Mouse (Mus musculus) kidney, postnatal 36 days (tissue): Measurements from ENCODE around the gene Dclk2.
A peak's percentile ranks its signal among the peaks of the same experiment; 100 is the strongest.

Experiments
- DNase-seq, 2 experiments: peaks; one replicate each; pipeline ENCODE4 v3.0.0; 2021 to 2022; ENCODE audit warnings: mixed read lengths in 2 of 2

Dclk2 gene

GRCm38 (mm10) chr3:86887512-86887911 lies 33.1 kb downstream of the Dclk2 start:
- DNase-seq = no peak

GRCm38 (mm10) chr3:86885180-86885579 lies 35.5 kb downstream of the Dclk2 start:
- no peak for DNase-seq

GRCm38 (mm10) chr3:86884481-86884880 lies 36.2 kb downstream of the Dclk2 start:
- no peak for DNase-seq

GRCm38 (mm10) chr3:86883985-86884384 lies 36.7 kb downstream of the Dclk2 start:
- no peak for DNase-seq

DNA sequence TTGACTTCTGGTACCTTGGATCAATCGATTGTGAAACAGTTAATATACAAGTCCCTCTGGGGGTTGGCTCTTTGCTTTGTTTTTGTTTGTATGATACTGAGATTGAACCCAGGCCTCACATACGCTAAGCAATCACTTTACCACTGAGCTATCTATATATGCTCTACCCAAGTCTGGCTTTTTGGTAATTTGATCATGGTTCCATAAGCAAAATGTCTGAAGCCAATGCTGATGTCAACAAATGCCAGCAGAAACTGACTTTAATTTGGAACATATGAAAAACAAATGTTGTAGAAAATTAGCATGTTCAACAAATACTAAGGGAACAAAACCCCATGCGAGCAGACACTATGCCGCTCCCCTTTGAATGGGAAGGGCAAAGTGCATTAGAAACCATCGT lies 44.7 kb downstream of the Dclk2 start:
- no peak for DNase-seq

DNA sequence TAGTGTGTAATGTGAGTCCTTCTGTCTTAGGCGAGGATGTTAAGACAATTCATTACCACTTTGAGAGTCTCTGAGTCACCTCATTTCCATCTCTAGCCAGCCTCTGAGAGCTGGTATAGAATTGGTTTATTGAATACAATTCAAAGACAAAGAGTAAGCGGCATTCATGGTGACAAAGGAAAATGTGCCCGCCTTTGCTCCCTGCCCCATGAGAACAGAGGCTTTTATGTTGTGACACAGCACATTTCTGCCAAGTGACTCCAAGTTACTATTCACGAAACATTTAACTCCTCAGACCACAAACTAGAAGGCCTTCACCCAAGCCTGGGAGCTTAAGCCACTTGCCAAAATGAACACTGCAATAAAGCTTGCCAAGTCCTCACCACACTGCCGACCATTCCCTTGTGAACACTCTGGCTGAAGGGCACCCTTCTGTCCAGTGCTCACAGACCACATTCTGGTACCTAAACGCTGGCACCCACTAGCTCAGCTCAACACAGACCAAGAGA lies 47.5 kb downstream of the Dclk2 start:
- no peak for DNase-seq

DNA sequence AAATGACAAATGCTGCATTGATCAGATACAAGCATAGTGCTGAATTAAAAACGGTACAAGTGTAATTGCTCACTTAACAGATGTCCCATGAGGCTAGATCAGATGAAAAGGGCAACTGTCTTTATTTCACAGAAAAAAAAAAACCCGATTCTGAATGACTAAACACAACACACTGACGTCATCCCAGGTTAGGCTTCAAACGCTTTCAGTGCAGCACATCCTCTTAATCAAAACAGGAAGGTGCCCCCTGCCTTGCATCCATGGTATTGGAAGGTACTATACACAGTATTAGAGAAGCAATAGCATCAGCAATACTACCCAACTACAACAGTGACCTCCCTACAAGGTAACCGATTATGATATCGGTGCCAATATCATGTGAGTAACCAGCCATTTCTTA lies 49.7 kb downstream of the Dclk2 start:
- DNase-seq = no peak

DNA sequence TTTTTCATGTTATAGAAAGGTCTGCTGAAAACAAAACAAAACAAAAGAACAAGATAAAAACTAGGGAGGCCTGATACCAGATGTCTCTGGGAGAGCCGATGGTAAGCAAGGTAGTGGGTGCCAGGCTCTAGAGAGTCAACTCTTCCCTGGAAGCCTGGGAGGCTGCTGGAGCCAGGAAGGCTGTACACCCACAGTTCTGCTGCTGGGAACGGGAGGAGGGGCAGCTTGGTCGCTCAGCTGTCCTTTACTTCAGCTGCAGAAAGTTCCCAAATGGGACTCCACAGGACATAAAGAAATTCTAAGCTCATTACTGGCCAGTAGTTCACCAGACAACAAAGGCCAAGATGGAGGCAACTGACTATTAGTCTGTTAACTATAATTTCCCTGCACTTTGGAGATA lies 50.2 kb downstream of the Dclk2 start:
- DNase-seq = no peak

DNA sequence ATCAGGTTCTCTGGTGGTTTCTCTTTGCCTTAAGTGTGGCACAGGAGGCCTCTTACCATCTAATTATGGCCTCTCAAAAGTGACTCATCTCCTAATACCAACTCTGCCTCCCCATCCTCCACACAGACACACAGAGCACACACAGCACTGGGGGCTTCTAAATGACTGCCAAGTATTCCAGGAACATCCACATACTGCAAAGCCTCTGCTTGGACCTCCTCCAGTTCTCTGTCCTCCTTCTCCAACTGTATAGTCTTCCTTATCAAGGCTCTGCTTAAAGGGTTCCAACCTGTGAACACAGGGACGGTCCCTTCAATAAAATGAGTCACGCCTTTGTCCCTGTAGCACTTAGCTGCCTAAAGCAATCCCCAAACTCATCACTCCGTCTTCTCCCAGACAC lies 51.9 kb downstream of the Dclk2 start:
- no peak for DNase-seq

- no peak for DNase-seq
Measured at GRCm38 (mm10) chr3:86863327-86864008, 57.2 kb downstream of the Dclk2 start.

DNA sequence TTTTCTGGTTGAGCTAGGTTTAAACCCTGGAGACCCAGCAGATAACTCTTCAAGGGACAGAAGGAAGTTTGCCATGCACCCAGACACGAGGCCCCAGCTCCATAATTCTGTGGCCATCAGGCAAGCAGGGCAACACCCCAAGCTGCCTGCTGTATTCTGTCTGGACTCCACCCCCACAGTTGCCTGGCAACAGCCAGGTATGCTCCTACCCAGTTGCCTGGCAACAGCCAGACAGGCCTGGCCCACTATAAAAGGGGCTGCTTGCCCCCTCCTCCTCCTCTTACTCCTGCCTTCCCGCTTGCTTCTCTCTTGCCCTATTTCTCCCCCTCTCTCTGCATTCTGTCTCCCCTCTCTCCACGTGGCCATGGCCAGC lies 57.7 kb downstream of the Dclk2 start:
- peak in 1 of 2 experiments; percentile 16 for DNase-seq

- no peak for DNase-seq
Measured at GRCm38 (mm10) chr3:86862245-86862938, 58.3 kb downstream of the Dclk2 start.

GRCm38 (mm10) chr3:86859791-86860190 lies 60.9 kb downstream of the Dclk2 start:
- no peak for DNase-seq

- DNase-seq = no peak
Measured at GRCm38 (mm10) chr3:86858699-86859098, 62.0 kb downstream of the Dclk2 start.

DNA sequence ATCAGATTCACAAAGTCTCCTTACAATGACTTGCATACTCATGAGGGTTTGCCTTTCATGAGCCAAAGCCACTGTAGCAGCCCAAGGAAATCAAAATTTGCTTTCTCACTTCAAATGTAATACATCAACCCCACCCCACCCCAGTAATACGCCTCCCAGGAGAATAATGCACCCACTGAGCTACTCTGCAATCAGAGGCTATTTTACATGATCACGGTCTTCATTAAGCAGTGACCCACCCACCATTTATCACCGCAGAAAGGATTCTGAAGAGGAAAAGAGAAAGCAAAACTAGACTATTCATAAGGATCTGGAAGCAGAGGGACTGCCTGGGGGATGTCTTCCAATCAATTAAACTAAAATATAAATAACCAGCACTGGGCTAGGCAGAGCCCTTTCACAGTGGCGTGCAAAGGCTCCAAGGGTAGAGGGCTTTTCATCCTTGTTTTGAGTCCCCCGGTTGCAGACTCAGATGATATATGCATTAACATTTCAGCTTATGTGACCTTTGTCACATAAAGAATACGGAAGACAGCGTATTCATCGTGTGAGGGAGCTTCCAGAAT lies 62.7 kb downstream of the Dclk2 start:
- no peak for DNase-seq

GRCm38 (mm10) chr3:86852867-86853266 lies 67.8 kb downstream of the Dclk2 start:
- DNase-seq = no peak

- DNase-seq = no peak
Measured at GRCm38 (mm10) chr3:86851131-86851530, 69.5 kb downstream of the Dclk2 start.

GRCm38 (mm10) chr3:86850394-86851030 lies 70.1 kb downstream of the Dclk2 start:
- no peak for DNase-seq

DNA sequence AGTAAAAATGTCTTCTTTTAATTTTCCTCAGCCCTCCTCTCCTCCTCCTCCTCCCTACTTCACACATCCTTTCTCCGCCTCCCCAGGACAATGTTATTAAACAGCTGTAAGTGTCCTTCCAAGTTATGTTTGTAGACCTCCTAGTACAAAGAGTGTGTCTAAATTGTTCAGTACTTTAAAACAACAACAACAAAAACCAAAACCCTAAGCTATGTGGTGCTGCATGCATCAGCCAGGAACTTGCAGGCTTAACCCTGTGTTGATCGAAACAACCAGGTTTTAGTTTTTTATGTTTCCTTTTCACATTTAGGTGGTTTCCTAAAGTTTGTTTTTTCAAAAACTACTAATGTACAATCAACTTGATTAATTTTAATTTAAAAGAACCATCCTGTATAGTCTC lies 71.3 kb downstream of the Dclk2 start:
- no peak for DNase-seq

DNA sequence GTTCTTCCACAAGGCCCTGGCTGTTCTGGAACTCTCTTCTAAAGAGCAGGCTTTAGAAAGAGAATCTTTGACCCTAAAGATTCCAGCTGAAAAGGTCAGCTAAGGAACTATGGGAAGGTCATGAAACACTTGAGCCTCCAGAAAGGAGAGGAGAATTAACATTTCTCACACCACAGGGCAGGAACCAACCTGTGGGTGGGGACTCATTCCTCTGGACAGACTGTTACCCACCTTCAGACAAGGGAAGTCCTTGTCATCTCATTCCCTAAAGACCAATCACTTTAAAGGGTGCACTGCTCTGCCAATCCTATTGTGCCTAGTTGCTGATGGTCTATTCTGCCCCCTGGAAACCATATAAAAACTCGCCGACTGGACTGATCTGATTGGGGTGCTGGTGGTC lies 73.1 kb downstream of the Dclk2 start:
- no peak for DNase-seq

DNA sequence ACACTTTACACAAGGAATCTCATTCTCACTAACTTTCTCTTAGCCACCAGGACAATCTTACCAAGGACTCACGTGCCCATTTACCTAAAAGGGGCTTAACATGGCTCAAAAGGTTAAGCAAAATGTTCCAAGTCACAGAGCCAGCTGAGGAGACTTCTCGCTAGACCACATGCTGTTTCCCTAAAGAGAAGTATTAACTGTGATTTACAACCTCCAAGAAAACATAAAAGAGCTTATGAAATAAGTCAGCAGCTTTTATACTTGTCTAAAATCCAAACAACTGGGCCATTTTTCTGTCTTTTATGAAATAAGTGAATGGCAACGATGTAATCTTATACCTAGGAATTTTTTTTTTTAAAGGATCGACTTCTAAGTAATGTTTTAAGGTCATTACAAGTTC lies 74.6 kb downstream of the Dclk2 start:
- DNase-seq = no peak

DNA sequence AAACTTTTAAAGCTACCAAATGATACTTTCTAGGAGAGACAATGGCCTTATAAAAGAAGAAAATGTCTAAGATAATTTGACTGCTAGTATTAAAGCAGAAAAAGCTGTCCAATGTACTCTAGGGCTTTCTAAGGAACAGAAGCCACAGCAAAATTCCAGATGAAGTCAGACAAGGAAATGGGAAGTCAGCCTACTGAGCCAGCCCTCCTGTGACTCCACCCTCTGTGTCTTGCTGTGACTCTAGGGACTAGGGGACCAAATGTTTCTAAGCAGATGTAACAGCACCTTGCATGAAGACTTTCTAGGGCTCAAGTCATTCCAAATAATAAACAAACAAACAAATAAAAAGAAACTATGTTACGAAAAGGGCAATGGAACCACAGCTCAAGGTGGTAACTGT lies 75.1 kb downstream of the Dclk2 start:
- DNase-seq = peak; percentile 13 to 20

- DNase-seq = no peak
Measured at GRCm38 (mm10) chr3:86844804-86845481, 75.7 kb downstream of the Dclk2 start.
